Mouse (Mus musculus) spleen, adult 2 months (tissue): ENCODE measurements around the gene Prox1.

Source experiments
- CTCF ChIP-seq: fragments of 200-500 bp; IDR thresholded peaks from 2 replicates; pipeline ENCODE4 v1.5.1; 2011; ENCODE audit warnings: mild to moderate bottlenecking, inconsistent platforms; ENCODE audit not compliant: insufficient read depth, insufficient read length, insufficient replicate concordance; ENCODE audit errors: extremely low read depth
- POLR2A ChIP-seq: fragments of 200-500 bp; IDR thresholded peaks from 2 replicates; pipeline ENCODE4 v1.6.1; 2011; ENCODE audit warnings: low read depth, low read length, inconsistent platforms

DNA sequence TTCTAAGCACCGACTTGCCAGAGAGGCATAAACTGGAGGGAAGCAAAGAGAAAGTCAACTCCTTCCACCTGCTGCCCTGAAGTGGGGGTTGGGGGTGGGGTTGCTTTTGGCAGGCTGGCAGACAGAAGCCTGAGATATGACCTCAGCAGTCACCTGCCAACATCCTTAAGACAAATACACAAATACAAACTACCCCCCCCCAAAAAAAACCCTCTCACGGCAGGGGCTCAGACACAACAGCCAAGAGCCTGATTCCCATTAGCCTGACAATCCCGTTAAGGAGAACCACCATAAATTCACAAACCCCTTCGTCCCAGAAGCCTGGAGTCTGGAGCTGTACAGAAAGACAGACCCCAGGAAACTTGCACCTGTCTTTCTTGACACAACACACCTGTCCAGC is 2.4 kb downstream of the Prox1 start:
- no peak for TF ChIP-seq POLR2A
- no peak for TF ChIP-seq CTCF
